Mouse (Mus musculus) B cell, adult 2 months (primary cell): ENCODE data around the gene Gm11172.
A peak's percentile ranks its signal among the peaks of the same experiment; 100 is the strongest.

Experiments used
- DNase-seq, 2 experiments: peaks; one replicate each; pipeline ENCODE4 v3.0.0; 2022

Gene Gm11172

GRCm38 (mm10) chr16:10812865-10813371 lies at the start of gene Gm11172:
Gm11172 (plus strand) TSS chr16:10812915.
- no peak for DNase-seq

GRCm38 (mm10) chr16:10763540-10764264 lies 49.0 kb upstream of the Gm11172 start:
- no peak for DNase-seq

GRCm38 (mm10) chr16:10764323-10764722 lies 48.4 kb upstream of the Gm11172 start:
- no peak for DNase-seq

DNA sequence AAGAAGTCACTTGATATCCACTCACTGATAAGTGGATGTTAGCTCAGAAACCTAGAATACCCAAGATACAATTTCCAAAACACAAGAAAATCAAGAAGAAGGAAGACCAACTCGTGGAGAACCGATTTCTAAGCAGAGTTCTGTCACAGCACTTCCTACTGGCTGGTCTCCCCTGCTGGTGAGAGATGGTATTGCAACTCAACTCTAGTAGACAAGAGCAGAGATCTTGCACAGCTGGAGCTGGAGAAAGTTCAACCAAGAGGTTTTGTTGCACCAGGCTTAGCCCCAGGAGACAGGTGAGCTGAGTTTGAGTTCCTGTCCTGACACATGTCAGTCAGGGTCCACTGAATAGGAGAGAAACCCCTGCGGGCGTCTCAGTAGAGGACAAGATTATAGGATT lies 45.6 kb upstream of the Gm11172 start:
- DNase-seq, result peak; percentile 86 to 87

DNA sequence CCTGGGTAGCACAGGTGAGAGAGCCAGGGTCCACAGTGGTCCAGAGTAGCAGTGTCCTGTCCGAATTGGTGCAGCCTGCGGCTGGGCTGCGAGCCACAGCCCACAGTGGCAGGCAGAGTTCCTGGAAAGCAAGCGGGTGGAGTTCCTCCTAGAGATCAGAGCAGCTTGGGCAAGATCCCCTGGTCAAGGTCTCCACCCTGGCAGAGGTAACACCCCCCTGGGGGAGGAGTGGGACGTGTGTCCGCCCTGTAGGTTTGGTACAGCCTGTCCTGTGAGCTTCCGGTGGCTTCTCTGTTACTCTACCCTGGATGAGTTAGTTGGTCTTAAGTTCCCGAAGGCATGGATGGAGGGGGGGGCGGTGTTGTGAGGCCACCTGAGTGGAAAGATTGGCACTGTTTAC lies 43.9 kb upstream of the Gm11172 start:
- DNase-seq, result peak; percentile 33 to 38

GRCm38 (mm10) chr16:10769661-10770060 lies 43.1 kb upstream of the Gm11172 start:
- peak; percentile 55 to 62 for DNase-seq

DNA sequence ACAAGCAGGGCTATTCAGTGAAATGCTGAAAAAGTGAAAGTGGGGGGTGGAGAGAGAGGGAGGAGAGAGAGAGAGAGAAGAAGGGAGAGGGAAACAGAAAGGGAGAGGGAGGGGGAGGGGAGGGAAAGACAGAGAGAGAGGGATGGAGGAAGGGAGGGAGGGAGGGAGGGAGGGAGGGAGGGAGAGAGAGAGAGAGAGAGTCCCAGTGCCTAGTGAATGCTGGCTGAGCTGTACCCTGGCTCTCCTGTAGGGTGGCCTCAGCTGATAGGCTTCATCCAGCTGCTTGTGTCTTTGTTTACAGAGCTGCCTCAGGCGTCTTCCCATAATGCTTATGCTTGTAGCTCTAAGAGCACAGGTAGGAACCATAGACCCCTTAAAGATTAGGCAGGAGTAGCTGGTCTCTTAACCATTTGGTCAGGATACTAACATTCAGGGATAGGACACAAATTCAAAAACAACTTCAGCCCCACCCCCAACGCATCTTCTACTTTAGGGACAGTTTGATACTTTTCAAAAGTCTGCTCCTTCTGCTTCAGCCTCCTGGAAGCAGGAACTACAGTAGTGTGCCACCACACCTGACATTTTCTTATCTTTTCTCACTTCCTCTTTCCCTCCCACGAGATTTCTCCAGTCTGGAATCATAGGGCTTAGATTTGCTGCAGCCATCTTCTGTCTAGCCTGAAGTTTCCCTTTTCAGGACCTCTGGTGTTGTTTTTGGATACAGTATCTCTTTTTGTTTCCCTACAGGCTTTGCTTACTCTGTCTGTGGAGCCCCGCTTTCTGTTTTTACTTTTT lies 42.0 kb upstream of the Gm11172 start:
- peak; percentile 32 for DNase-seq

GRCm38 (mm10) chr16:10771769-10772510 lies 40.8 kb upstream of the Gm11172 start:
- peak in 1 of 2 experiments; percentile 23 for DNase-seq

- no peak for DNase-seq
Measured at GRCm38 (mm10) chr16:10773543-10773942, 39.2 kb upstream of the Gm11172 start.

- DNase-seq, result no peak
Measured at GRCm38 (mm10) chr16:10774726-10775125, 38.0 kb upstream of the Gm11172 start.

DNA sequence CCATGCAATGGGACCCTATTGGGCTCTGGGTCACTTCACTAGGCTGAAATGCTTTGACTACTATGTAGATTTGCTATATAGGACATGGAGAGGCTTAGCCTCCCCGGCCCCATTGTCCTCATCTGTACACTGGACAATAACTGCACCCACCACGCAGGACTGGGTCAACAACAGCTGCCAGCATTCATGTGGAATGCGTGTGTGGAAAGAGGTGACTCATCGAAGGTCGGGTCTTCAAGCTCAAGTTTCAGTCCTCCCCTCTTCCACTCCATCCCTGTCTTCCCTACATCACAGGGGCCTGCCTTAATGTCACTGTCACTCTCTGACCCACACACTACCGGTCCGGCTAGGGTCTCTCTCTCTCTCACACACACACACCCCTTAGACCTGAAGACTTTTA lies 36.4 kb upstream of the Gm11172 start:
- DNase-seq, result no peak

- no peak for DNase-seq
Measured at GRCm38 (mm10) chr16:10777579-10778160, 35.0 kb upstream of the Gm11172 start.

DNA sequence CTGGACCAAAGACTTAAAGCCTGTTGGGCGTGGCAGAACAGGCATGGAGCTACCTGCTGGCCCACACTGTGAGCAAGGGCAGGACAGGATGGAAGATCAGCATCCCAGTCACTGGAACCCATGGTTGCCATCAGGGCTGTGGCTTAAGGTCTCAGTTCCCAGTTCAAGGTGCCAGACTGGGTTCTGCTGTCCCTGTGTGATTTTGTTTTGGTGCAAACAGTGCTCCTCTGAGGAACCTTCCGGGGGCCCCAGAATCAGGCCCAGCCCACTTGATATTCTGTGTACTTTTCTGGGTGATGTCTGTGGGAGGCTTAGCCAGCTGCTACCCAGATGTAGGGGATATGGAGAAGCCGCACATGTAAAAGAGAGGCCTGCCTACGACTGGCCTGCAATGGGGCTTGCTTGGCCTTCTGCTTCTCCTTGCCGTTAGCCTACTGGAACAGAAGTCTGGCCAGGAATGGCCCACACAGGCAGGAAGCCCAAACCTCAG lies 32.0 kb upstream of the Gm11172 start:
- DNase-seq, result no peak

DNA sequence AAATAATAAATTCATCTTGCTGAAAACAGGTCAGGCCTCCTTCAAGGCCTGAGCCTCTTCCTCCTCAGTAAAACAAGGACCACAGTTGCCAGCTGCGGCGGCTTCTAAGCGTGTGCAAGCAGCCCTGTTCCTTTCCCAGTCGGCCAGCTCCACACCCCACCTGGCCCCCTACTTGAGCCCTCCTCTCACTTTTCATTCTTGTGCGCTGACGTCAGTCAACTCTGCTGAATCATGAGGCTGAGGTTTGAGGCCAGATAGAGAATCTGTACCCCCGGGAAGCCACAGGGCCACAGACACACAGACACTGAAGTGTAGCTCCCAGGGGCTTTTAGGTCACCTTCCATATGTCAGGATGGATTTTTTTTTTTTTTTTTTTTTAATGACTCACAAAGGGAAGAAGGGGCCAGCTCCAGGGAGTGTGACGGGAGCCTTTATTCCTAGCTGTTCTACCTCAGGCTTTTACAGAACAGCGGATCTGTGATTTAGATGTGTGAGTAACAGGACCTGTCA lies 30.8 kb upstream of the Gm11172 start:
- no peak for DNase-seq

- no peak for DNase-seq
Measured at GRCm38 (mm10) chr16:10782377-10783151, 30.2 kb upstream of the Gm11172 start.

GRCm38 (mm10) chr16:10783152-10783434 lies 29.6 kb upstream of the Gm11172 start:
- no peak for DNase-seq

GRCm38 (mm10) chr16:10783451-10783850 lies 29.3 kb upstream of the Gm11172 start:
- DNase-seq, result no peak

DNA sequence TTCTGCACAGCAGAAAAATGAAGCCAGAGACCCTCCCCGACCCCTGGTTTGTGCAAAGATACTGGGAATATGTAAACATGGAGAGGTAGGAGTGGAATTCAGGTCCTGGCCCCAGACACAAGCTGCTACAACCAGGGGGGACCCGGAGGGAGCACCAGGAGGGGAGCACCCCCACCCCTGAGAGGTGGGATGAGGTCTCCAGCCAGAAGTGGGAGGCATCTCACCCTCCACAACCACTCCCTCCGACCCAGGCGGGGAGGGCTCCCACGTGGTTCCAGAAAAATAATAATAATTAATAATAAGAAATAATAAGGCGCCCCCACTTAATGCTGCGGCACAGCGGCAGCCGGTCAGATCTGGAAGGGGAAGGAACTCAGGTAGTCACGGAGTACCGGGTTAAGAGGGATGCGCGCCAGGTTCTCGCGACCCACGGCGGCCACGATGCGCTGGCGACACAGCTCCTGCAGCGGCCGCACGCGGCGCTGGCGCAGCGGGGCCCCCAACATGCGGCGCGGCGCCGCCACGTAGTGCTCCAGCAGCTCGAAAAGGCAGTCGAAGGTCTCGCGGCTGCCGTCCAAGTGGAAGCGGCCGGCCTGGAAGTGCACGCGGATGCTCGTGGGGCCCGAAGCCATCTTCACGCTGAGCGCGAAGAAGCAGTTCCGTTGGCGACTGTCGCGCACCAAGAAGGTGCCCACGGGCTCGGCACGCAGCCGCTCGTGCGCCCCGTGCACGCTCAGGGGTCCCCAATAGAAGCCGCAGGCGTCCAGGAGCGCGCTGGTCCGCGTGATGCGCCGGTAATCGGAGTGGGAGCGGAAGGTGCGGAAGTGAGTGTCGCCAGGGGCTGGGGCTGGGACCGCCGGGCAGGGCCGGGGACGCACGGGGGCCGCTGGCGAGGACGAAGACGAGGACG lies 28.6 kb upstream of the Gm11172 start:
- peak; percentile 60 to 65 for DNase-seq

GRCm38 (mm10) chr16:10784793-10785370 lies 27.8 kb upstream of the Gm11172 start:
- peak; percentile 96 to 97 for DNase-seq
